Mouse (Mus musculus): Measurements from ENCODE around the gene Col4a1.

Gene Col4a1

DNA sequence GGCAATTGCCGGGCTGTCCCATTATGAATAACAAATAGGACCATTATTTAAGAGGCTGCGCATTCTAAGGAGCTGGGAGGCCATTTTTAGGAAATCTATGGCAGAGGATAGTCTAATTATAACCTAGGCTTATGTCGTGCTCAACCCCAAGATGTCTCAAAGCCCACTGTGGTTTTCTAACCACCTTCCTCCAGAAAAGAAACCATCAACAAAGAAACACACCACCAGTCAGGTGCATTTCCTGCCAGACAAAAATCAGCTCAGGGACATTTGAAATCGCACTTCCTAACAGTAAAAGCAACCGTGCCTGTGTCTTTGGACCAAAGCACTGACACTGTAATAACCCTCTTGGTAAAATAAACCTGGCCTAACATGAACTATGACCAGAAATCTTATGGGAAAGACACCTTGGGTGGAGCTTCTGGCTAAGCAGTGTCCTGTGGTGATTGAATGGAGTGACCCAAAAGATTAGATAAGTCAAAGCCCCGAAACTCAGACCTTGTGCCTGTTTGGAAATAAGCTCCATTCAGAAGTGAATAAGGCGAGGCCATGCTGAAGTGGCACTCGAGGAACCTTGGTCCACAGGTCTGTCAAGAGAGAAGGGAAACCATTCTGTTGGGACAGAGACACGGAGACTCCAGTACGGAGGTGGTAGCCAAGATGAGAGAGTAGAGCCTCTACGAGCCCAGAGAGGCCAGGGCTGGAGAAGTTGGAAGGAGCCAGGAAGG is 131.0 kb downstream of the Col4a1 start:
- no peak for DNase-seq (ENCODE audit: low spot score in 2 of 2)

GRCm38 (mm10) chr8:11179869-11180268 is 132.8 kb downstream of the Col4a1 start:
- no peak for DNase-seq (ENCODE audit: low spot score in 2 of 2)

GRCm38 (mm10) chr8:11176393-11176792 is 136.2 kb downstream of the Col4a1 start:
- DNase-seq (ENCODE audit: low spot score in 2 of 2) = no peak

DNA sequence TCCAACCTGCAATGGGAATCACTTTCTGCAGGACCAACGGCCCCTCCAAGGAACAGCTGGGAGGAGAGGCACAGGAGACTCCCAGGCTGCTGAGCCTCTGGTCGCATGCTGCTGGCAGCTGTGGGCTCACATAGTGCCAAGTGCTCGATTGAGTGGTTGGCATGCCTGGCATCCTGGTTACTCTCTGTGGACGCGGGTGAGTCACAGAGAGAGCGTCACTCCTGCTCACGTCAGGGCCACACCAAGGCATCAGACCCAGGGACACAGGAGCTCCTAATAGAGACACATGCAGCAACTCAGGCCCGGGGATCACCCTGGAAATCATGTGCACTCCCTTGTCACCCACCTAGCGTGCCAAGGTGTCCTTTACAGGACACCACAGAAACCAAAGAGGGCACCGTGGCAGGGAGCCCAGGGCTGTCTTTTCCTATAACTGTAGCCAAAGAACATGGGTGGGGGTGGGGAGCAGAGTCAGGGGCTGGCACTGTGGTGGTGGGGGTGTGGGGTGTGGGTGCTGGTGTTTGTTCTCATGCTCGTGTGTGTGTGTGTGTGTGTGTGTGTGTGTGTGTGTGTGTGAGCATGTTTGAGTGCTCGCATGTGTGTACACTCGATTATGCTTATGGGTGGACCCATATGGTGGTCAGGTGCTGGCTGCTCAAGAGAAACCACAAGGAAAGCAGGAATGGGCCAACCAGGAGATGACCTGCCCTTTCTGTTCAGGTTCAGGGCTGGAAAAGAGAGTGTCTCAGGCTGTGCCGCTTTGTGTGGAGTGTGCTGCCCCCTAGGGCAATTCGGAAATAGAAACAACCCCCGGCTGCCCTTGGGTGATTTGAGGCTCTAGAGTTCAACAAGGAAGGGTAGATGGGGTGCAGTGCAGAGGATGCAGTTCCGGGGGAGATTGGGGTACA is 139.1 kb downstream of the Col4a1 start:
- no peak for DNase-seq (ENCODE audit: low spot score in 2 of 2)

DNA sequence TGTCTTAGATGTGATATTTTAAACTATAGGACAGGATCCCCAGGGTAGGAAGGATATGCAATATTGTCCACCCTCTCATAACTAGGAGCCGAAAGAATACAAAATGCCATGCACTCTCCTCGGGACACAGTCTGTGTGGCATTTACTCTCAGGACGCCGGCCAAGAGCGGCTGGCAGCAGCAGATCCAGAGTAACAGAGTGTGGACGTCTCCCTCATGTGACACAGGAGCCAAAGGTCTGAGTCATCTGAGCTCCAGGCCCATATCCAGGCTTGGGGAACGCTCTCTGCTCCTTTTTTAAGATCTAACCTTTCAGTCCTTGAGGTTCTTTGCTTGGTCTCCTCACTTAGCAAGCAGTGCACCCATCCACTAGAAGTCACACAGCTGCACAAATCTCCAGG is 141.1 kb downstream of the Col4a1 start:
- DNase-seq (ENCODE audit: low spot score in 2 of 2) = no peak

DNA sequence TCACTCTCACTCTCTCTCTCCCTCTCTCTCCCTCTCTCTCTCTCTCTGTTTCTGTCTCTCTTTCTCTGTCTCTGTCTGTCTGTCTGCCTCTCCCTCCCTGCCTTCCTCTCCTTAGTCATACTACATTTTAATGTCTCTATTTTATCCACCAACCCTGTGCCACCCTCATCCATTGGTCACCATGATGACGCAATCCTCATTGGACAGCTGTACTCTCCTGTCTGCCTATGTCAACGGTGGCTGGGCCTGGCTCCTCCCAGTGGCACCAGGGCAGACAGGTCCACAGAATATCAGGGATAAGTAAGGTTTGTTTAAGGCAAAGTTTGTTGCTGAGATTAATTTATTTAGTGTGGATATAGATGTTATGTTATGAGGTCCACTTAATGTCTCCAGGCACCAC is 143.2 kb downstream of the Col4a1 start:
- DNase-seq (ENCODE audit: low spot score in 2 of 2) = no peak

GRCm38 (mm10) chr8:11168780-11169179 is 143.8 kb downstream of the Col4a1 start:
- DNase-seq (ENCODE audit: low spot score in 2 of 2) = no peak

GRCm38 (mm10) chr8:11167955-11168354 is 144.7 kb downstream of the Col4a1 start:
- no peak for DNase-seq (ENCODE audit: low spot score in 2 of 2)

DNA sequence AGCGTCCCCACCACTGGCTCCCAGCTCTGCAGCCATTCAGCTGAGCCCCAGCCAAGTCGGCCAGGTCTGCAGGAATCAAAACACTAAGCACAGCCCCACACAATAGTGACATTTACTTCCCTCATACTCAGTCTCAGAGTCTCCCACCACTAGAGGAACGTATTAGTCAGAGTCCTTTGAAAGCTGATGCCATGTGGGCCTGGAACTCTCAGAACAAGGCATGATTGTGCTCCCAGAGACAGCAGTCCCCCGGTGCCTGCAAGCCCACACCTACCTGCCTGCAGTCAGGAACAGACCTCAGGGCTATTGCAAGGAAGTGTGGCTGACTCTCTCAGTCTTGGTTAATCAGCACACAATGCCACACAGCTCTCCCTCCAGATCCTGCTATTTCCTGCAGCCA is 147.0 kb downstream of the Col4a1 start:
- DNase-seq (ENCODE audit: low spot score in 2 of 2) = no peak

DNA sequence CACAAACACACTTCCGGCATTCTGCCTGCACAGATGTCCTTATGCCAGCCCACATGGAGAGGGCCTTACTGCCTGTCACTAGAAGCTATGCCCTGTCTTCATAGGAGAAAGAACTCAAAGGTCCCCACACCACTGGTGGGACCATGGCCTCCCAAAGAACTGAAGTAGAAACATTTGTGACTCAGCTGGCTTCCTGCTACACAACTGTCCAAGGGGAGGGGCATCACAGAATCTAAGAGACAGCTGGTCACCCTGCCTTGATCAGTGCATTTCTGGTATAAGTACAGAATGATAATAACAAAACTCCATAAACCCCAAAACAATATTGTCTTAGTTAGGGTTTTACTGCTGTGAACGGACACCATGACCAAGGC is 156.3 kb downstream of the Col4a1 start:
- DNase-seq (ENCODE audit: low spot score in 2 of 2) = no peak

DNA sequence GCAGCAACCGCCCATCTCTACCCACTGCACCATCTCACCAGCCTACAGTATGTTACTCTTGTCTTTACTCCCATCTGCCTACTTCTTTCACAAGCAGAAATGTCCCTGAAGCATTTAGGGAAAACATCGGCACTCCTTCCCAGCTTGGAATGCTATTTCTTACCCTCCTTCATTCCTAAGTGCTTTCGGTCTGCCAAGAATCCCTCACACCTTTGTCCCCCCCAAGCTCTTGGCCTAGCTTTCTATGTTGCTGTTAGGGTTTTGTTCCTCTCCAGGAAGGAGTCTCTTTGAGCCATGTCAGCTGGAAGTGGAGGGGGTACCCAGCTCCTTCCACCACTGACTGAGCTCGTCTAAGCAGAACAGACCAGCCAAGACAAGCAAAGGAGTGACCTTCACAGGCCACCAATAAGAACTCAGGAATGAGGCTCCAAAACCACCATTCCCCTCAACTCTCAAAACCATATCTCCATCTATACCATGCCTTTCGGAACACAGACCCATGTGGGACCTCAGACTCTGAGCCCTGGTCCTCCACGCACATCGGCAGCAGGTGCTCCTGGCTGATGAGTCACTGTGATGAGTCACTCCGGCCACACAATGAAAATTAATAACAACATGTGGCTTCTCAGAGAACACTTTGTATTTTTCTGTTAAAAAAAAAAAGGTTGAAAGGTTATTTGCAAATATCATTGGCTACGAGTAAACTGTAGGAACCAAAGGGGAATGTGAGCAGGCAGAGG is 156.9 kb downstream of the Col4a1 start:
- DNase-seq (ENCODE audit: low spot score in 2 of 2) = peak in 1 of 2 experiments; percentile 8

- DNase-seq (ENCODE audit: low spot score in 2 of 2) = no peak
These were observed 162.4 kb downstream of the Col4a1 start for GRCm38 (mm10) chr8:11150268-11150667.

- DNase-seq (ENCODE audit: low spot score in 2 of 2) = no peak
These were observed 163.3 kb downstream of the Col4a1 start for GRCm38 (mm10) chr8:11149201-11149810.

DNA sequence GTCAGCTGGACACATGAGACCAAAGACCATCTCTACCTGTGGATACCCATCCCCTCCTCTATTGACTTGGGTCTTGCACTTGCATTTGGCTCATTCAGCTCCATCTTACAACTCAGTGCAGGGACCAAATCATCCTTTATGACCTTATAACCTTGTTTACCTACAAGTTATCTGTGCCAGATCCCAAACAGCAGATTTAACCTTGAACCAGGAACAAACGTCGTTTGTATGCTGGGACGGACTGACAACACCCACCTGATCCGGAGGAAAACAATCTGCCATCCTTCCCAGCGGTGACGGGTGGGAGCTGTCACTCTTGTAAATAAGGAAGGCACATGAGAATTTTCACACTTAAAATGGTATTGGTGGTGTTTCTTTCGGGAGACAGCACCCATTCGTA is 163.8 kb downstream of the Col4a1 start:
- no peak for DNase-seq (ENCODE audit: low spot score in 2 of 2)
